Mouse (Mus musculus) heart, postnatal 10 days (tissue): ENCODE data around the gene Caln1. TPM values are rescaled to one million over a fixed set of nuclear protein-coding genes. Genes with fewer than 3 reads are reported as not detected.
A peak's percentile ranks its signal among the peaks of the same experiment; 100 is the strongest.
"Not testable (repeated sequence)": the region's sequence is repeated elsewhere in the genome, so short reads cannot be mapped to it uniquely, and the experiment has no call there.

ENCODE experiments used
- DNase-seq, 2 experiments: peaks; one replicate each; pipeline ENCODE4 v3.0.0; 2021
- intact Hi-C: fragments of 180-260 bp; cut with DNase I; formaldehyde crosslinking; loops from one replicate; pipeline ENCODE4 v1.15.1; 2025
- total RNA-seq, 2 experiments: library from RNA; stranded (reverse); gene quantifications; 2 replicates each; pipeline ENCODE4 v1.2.3; 2021

Caln1 gene
- total RNA-seq, 2 experiments from 2014 or later: 0.05 TPM; not detected in 1

DNA sequence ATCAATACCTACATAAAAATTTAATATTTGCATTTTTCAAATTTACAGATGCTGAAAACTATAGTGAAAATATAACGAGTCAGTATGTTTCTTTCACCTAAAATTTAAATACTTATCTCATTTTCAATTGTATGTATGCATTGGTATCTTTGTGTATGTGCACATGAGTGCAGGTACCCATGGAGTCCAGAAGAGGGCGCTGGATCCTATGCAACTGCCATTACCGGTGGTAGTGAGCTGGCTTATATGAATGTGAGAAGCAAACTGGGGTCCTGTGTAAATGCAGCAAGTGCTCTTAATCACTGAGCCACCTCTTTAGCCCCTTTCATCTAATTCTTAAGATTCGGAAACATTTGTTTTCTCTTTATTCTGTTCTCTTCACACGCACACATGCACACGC lies 146.1 kb downstream of the Caln1 start:
- intact Hi-C loops: no loop called here
- no peak for DNase-seq

DNA sequence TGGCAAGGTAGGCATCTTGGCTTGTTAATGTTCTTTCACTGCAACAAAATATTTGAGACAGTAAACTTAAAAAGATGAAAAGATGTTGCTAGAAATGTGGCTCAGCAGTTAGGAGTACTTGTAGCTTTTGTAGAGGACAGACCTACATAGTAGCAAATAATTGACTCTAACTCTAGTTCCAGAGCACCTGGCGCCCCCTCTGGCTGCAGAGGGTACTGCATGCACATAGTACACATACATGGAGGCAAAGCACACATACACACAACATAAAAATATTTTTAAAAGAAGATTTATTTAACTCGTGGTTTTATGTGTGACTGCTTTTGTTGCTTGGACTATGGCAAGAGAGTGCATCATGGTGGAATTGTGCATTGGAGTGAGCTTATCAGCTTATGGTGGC lies 151.3 kb downstream of the Caln1 start:
- intact Hi-C loops: no loop called here
- no peak for DNase-seq

DNA sequence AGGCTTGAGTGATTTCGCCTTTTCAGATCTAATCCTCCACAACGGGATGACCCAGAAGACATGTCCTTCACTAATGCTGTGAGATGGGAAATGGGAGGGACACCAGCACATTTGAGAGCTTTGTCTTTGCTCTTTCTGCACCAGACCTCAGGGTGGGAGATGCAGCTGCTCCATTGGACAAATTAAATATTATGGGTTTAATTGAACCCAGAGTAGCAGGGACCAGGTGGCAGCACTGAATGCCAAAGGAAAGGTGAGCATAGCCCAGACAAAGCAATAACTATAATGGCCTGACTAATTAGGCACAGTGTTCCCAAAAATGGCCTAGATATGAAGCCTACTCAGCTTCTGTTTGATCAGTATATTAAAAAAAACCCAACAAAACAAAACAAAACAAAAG lies 158.2 kb downstream of the Caln1 start:
- DNase-seq: no peak
- intact Hi-C loops: no loop called here

DNA sequence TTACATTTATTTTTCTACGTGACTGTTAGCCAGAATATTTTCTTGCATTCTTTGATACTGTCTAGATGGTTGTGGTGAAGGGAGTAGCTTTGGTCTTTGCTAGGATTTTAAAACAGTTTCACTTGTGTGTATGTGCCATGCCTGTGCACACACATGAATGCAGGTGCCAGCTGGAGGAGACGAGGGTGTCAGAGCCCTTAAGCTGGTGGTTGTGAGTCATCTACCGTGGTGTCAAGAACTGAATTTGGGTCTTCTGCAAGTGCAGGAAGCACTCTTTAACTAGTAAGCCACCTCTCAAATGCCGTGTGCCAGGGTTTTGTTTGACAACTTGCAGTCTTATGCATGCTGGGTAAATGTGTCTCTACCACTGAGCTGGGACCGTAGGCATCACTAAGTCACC lies 178.2 kb downstream of the Caln1 start:
- intact Hi-C loops: no loop called here
- no peak for DNase-seq

DNA sequence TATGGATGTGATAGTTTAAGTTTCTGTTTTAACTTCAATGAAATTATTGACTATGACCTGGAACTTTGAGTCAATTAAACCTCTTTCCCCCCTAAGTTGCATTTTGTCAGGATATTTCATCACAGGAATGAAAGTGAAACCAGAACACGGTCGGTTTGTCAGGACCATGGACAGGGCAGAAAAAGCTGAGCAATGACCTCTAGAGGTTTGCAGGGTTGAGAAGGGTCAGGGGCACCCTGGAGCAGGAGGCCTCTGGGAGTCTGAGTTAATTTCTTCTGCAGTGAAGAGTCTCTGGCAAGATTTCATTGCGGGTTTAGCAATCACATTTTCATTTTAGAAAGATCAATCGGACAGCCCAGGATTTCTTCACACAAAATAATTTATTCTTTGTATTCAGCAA lies 184.7 kb downstream of the Caln1 start:
- intact Hi-C loops: no loop called here
- DNase-seq: no peak

DNA sequence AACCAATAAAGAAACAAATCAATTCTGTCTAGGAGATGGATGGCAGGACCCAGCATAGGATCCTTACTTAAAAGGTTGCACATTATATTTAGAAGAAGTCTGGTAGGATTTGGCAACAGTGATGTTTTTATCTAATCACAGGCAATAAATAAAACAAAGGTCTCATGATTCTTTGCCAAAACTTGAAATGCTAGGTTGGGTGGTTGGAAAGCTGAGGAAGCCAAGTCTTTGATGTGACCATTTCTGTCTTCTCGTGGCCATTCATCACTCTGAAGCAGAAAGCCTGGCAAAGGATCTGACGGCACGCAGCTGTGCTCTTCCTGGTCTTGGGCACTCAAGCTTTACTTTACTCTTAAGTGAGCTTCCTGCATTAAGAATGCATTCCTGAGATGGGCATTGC lies 193.9 kb downstream of the Caln1 start:
- DNase-seq: no peak
- intact Hi-C loops: no loop called here

DNA sequence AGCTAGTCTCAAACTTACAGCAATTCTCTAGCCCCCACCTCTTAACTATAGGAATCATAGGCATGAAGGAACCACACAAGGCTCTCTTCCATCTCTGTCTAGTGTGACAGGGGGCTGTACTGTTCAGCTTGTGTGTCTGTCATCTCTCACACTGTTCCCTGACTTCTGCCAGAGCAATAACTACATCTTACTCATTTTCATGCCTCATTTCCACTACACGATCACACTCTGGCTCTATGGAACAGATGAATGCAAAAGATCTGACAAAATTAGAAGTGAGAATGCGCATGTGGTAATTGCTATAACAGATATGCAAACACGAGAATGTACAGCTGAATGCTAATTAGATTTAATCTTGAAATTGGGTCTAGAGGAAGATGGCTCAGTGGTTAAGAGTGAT lies 196.7 kb downstream of the Caln1 start:
- intact Hi-C loops: no loop called here
- no peak for DNase-seq

DNA sequence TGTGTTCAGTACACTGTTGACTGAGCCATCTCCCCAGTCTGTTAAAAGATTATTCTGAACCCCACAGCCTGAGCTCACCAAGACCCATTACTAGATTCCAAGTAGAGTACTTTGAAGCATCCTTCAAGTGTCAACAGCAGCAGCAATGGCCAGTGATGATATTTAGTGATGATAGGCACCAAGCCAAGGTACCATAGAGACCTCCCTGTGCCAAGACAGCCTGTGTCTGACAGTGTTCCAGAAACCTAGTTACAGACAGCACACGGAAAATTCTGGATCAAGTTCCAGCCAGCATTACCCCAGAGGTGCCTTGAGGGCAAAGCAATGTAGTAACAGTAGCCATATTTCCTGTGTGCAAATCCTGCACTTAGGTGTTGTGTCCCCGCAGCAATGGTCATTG lies 208.3 kb downstream of the Caln1 start:
- intact Hi-C loops: no loop called here
- no peak for DNase-seq

DNA sequence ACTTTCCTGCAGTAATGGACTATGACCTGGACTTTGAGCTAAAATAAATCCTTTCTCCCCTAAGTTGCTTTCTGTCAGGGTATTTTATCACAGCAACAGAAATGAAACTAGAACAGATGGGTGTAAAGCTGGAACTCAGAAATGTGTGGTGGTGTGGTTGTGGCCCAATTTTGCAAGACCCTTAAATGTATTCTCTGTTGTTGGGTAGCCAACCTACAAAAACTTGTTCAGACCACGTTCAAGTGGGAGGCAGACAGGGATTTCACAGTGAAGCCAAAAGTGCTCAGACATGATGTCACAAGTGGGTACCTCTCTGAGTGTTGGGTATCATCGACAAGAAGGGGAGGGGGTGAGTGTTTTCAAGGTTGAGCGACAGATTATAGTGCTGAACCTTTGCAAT lies 214.8 kb downstream of the Caln1 start:
- no peak for DNase-seq
- intact Hi-C loops: no loop called here

DNA sequence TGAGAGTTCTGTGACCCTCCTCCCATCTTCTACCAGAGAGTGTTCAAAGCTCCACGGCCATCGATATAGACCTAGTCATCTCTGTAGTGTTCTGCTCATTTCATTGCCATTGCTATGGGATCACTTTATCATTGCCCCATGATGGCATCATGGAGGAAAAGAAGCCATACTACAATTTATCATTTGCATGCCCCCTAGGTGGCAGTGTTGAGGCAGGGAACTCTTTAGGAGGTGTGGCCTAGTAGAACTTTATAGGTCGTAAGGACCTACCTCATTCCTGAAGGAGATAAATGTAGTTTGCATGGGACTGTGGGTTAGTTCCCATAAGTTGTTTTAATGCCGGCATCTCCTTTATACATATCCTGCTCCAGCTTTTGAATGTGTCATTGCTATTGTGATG lies 217.0 kb downstream of the Caln1 start:
- intact Hi-C loops: no loop called here
- DNase-seq: peak in 1 of 2 experiments; percentile 6

DNA sequence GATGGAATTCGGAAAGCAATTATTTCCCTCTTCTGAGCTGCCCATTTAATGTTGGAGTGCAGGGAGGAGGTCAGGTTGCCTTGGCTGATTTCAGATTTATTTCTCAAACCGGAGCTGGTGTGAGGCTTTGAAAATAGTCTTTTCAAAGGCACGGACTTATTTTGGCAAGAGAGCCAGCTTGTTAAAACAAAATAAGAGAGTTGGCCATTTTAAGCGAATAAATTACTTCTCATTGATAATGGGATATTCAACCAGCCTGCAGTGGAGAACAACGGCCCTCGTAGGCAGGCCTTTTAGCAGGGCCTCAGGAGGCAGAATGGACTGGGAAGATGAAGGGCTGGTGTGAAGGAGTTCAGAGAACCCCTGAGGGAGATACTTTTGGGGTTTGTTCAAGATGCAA lies 227.3 kb downstream of the Caln1 start:
- no peak for DNase-seq
- intact Hi-C loops: no loop called here

DNA sequence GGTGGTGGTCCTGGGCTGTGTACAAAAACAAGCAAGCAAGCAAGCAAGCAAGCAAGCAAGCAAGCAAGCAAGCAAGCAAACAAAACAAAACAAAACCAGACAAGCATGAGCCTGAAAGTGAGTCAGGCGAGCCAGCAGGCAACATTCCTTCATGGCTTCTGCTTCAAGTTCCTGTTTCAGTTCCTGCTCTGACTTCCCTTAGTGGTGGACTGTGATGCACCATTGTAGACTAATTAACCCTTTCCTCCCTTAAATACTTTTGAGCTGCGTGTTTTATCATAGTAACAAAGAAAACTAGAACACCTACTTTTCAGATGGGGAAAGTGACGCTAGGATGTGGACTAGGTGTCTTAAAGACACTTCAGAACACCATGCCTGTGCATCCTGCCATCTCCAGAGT lies 244.4 kb downstream of the Caln1 start:
- intact Hi-C loops: no loop called here
- DNase-seq: no peak

DNA sequence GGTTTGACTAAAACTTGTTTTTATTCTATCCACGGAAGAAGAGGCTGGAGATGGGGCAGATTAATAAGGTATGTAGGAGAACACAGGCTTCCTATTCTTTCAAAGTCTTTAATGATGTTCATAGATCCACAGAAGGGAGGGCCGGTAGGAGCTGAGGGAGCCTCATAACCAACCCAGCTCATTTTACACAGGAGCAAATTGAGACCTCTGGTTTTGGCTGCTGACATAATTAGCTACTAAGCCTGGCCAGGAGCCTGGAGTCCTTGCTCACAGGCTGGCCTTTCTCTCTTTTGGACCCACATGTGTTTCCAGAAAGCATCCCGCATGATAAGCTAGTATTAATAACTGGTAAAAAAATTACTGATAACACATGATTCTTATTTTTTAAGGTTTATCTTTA lies 245.0 kb downstream of the Caln1 start:
- peak; percentile 26 to 35 for DNase-seq
- intact Hi-C loops: no loop called here

DNA sequence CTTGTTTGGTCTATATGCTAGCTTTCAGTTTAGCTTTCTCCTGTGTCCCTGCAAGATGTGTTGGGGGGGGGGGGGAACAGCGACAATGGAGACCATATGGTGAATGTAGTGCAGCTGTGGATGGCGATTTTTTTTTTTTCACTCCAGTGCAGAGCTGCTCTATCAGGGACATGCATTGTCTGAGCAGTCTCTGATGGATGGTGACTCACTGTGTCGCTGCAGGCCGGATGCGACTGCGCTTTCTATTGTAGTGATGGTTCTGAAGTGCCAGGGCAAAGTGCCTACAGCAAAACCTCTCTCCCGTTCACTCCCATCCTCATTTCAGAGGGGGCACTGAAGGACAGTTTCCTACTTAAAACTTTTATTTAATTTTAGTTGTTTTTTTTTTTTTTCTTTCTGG lies 250.8 kb downstream of the Caln1 start:
- DNase-seq: no peak
- intact Hi-C loops: no loop called here

DNA sequence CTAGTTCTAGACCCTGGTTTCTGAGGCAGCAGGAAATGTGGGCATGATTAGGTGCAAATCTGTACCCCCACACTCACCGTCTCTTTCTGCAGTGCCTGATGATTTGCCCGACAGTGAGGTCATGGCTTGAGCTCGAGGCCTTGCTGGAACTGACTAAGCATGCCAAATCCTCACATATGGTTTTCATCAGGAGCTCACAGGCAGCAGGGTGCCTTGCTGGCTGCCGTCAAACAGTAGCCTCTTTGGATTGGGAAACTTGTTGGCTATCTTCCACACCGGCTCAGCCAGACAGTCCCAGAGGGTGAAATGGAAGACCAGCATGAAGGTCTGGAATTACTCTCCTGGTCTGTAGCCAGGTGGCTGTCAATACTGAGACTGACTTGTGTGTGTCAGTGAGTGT lies 254.0 kb downstream of the Caln1 start:
- intact Hi-C loops: no loop called here
- peak; percentile 82 to 87 for DNase-seq

DNA sequence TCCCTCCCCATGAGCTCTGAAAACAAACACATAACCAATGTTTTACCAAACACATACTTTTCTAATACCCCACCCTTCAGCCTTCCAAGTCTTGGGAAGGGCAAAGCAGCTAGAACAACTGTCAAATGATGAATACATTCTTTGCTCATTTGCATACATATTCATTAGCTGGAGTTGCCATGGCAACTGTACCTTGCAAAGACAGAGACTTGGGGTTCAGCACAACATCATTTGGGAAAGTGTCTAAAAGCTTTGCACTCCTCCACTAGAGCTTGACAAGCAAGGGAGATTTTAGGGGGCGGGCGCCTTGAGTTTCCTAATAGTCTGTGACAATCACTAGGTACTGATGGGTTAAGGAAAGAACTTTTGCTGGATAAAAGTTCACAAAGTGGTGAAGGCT lies 258.5 kb downstream of the Caln1 start:
- no peak for DNase-seq
- intact Hi-C loops: no loop called here

DNA sequence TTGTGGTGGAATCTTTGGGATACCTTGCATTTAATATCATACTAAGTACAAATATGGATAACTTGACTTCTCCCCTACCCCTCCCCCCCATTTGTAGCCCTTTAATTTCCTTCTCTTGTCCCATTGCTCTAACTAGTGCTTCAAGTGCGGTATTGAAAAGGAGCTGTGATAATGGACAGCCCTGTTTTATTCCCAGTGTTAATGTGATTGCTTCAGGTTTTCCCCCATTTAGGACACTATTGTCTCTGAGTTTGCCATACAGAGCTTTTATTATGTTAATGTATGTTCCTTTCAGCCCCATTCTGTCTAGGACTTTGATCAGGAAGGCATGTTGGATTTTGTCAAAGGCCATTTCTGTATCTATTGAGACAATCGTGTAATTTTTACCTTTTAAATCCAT lies 266.1 kb downstream of the Caln1 start:
- no peak for DNase-seq
- intact Hi-C loops: no loop called here

DNA sequence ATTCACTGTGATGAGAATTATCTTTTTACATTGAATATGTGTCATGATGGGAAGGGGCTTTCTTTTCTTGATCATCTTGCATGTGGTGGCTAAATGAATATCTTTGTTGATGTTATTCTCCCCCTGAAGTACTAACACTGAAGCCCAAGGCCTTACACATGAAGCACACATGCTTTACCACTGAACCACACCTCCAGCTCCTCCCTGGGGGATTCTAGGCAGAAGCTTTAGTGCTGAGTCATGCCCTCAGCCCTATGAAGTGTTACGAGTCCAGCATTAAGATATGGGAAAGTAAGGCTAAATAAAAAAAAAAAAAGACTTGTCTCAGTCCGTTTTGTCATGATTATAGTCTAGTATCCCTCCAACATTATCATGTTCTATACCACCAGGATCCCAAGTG lies 272.6 kb downstream of the Caln1 start:
- DNase-seq: no peak
- intact Hi-C loops: no loop called here

DNA sequence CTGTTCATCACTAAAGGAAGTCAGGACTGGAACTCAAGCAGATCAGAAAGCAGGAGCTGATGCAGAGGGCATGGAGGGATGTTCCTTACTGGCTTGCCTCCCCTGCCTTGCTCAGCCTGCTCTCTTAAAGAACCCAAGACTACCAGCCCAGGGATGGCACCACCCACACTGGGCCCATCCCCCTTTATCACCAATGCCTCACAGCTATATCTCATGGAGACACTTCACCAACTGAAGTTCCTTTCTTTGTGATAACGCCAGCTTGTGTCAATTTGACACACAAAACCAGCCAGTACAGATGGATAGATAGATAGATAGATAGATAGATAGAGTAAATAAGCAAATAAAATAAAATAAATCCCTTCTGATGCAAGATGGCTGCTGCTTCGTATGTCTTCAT lies 276.9 kb downstream of the Caln1 start:
- DNase-seq, intact Hi-C loops: not testable (repeated sequence)

DNA sequence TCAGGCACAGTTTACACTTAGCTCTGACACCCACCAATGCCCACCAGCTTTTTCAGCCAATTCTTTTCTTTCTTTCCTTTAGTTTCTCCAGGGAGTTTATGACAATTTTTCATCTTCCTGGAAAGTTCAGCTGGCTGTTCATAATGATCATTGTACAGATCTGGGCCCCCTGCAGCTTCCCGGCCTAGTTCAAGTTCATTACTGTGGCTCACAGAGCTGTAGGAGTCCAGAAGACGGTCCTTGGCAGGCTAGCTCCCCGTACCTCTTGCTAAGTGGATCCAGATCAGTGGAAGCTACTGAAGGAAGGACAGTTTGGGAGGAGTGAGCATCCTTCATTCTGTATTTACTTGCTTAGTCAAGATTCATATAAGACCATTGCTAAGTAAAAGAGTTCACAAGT lies 288.9 kb downstream of the Caln1 start:
- DNase-seq: no peak
- intact Hi-C loops: no loop called here

DNA sequence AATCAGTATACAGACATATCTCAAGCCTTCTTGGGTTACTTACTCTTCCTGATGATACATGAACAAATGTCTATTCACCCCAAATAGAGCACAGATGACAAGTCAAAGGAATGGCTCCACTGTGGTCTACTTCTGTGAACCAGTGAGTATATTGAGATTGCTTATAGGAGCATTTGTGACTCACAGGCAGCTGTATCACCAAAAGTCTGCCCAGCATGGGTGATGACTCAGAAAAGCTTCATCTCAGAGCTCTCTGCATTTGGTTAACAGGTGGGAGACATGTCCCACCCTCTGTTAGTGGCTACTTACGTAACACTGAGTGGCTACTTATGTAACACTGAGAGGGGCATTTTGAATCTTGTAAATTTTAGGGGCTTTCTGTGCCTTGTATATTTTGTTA lies 296.8 kb downstream of the Caln1 start:
- intact Hi-C loops: no loop called here
- no peak for DNase-seq

DNA sequence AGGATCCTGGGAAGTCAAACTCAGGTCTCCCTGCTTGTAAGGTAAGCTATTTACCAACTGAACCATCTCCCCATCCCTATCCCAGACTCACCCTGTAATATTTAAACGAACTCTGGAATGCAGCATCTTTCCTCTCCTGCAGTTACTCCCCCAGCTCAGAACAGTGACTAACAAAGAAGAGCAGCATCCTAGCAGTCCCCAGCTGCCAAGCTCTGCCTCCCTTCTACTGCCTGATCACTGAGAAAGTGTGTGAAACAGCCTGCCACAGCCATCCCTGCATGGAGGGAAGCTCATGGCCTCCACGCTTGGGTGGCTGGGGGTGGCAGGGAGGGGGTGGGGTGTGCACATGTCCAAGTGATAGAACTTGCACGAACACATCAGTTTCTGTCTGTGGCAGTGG lies 303.3 kb downstream of the Caln1 start:
- DNase-seq: no peak
- intact Hi-C loops: no loop called here

DNA sequence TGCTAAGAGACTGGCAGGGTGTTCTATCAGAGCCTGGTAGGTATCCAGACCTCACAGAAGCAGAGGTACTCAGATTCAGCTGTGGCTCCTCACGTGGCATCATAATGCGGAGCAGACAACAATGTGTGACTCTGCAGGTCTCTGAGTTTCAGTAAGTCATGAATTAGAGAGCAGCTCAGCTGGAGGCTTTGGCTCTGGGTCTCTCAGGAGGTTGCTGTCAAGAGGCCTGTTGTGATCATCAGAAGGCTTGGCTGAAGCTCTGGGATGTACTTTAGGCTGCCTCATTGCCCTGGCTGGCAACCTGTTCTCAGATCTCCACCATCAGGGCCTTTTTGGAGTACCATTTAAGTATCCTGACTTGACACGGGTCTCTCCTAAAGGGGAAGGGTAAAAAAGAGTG lies 303.8 kb downstream of the Caln1 start:
- intact Hi-C loops: no loop called here
- no peak for DNase-seq

DNA sequence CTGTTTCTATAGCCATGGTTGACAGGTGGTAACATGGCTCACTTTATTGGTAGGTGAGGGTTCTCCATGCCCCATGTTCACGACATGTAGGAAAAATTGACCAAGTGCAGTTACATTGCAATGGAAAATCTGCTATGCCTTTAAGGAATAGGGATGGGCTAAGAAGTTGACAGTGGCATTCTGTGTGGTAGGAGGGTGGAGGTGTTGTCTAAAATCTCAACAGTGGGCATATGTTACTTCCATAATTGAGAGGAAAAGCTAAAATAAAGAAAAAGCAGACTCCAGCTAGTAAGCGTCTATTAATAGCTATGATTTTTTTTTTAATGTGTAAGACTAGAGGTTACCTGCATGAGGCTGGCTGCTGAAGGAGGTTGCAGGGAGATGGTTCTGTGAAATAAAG lies 308.6 kb downstream of the Caln1 start:
- intact Hi-C loops: no loop called here
- no peak for DNase-seq
